Mouse (Mus musculus): ENCODE results near the gene Rapgef1. TPM values are rescaled to one million over a fixed set of nuclear protein-coding genes. Genes with fewer than 3 reads are reported as not detected.
A peak's percentile ranks its signal among the peaks of the same experiment; 100 is the strongest.
"Not testable (repeated sequence)": the region's sequence is repeated elsewhere in the genome, so short reads cannot be mapped to it uniquely, and the experiment has no call there.

Gene Rapgef1
- polyA plus RNA-seq, 1 experiment = 23.4 TPM

GRCm38 (mm10) chr2:29767976-29768709 is 148.6 kb downstream of the Rapgef1 start:
- no peak overlapping the region for H3K27ac ChIP-seq (ENCODE audit: control insufficient read depth, insufficient read depth, low read depth, low read length, poor library complexity)
- WGBS = 69% methylated on average over 11 of the region's 11 CpGs
- H3K4me3 ChIP-seq (replicated peaks; ENCODE audit: control insufficient read depth, low read depth, low read length) = no peak overlapping the region
- peaks cover 4% of the 10 kb centered on the region; the same call in 1 of the 2 replicates for H3K4me1 ChIP-seq (ENCODE audit: control insufficient read depth, insufficient read depth, low read length)
- TF ChIP-seq POLR2A (IDR thresholded peaks at IDR 0.05; ENCODE audit: borderline replicate concordance, control insufficient read depth, low read depth, low read length) (no peak), CTCF (IDR thresholded peaks at IDR 0.05; ENCODE audit: control insufficient read depth, insufficient read depth, low read length) (no peak)

- WGBS = 70% methylated on average over 9 of the region's 9 CpGs
- TF ChIP-seq CTCF (IDR thresholded peaks at IDR 0.05; ENCODE audit: control insufficient read depth, insufficient read depth, low read length) = no peak
- no peak for TF ChIP-seq POLR2A (IDR thresholded peaks at IDR 0.05; ENCODE audit: borderline replicate concordance, control insufficient read depth, low read depth, low read length)
- H3K27ac ChIP-seq (ENCODE audit: control insufficient read depth, insufficient read depth, low read depth, low read length, poor library complexity) = no peak overlapping the region
- H3K4me3 ChIP-seq (replicated peaks; ENCODE audit: control insufficient read depth, low read depth, low read length) = no peak overlapping the region
- H3K4me1 ChIP-seq (ENCODE audit: control insufficient read depth, insufficient read depth, low read length) = peaks cover 5% of the 10 kb centered on the region; the same call in 1 of the 2 replicates
Observed at GRCm38 (mm10) chr2:29768901-29769300, 149.4 kb downstream of the Rapgef1 start.

GRCm38 (mm10) chr2:29770162-29770561 is 150.6 kb downstream of the Rapgef1 start:
- no peak overlapping the region for H3K4me3 ChIP-seq (replicated peaks; ENCODE audit: control insufficient read depth, low read depth, low read length)
- TF ChIP-seq CTCF (IDR thresholded peaks at IDR 0.05; ENCODE audit: control insufficient read depth, insufficient read depth, low read length) (peak; percentile 39; the same call in 1 of the 2 replicates), POLR2A (IDR thresholded peaks at IDR 0.05; ENCODE audit: borderline replicate concordance, control insufficient read depth, low read depth, low read length) (no peak)
- H3K4me1 ChIP-seq (ENCODE audit: control insufficient read depth, insufficient read depth, low read length) = peaks cover 7% of the 10 kb centered on the region; the same call in 1 of the 2 replicates
- no peak overlapping the region for H3K27ac ChIP-seq (ENCODE audit: control insufficient read depth, insufficient read depth, low read depth, low read length, poor library complexity)

- H3K4me1 ChIP-seq (ENCODE audit: control insufficient read depth, insufficient read depth, low read length) = peaks cover 7% of the 10 kb centered on the region; the same call in 1 of the 2 replicates
- H3K4me3 ChIP-seq (replicated peaks; ENCODE audit: control insufficient read depth, low read depth, low read length) = no peak overlapping the region
- peak overlapping the region; percentile 96 for H3K27ac ChIP-seq (ENCODE audit: control insufficient read depth, insufficient read depth, low read depth, low read length, poor library complexity)
- WGBS = 36% methylated on average over 8 of the region's 8 CpGs
- TF ChIP-seq POLR2A (IDR thresholded peaks at IDR 0.05; ENCODE audit: borderline replicate concordance, control insufficient read depth, low read depth, low read length) (no peak), CTCF (IDR thresholded peaks at IDR 0.05; ENCODE audit: control insufficient read depth, insufficient read depth, low read length) (no peak)
Observed at GRCm38 (mm10) chr2:29771611-29772461, 152.3 kb downstream of the Rapgef1 start.

- 35% methylated on average over 4 of the region's 4 CpGs for WGBS
- H3K27ac ChIP-seq (ENCODE audit: control insufficient read depth, insufficient read depth, low read depth, low read length, poor library complexity) = peak overlapping the region; percentile 96
Observed at GRCm38 (mm10) chr2:29773323-29773722, 153.8 kb downstream of the Rapgef1 start.

DNA sequence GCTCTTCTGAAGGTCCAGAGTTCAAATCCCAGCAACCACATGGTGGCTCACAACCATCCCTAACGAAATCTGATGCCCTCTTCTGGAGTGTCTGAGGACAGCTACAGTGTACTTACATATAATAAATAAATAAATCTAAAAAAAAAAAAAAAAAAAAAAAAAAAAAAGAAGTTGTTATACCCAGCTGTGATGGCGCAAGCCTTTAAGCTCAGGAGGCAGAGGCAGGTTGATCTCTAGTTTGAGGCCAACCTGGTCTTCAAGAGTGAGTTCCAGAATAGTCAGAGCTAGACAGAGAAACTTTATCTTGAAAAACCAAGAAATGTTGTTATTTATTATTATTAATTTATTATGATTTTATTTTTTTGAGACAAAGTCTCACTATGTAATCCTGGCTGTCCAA is 161.7 kb downstream of the Rapgef1 start:
- H3K4me3 ChIP-seq (replicated peaks; ENCODE audit: control insufficient read depth, low read depth, low read length); H3K27ac ChIP-seq (ENCODE audit: control insufficient read depth, insufficient read depth, low read depth, low read length, poor library complexity); H3K4me1 ChIP-seq (ENCODE audit: control insufficient read depth, insufficient read depth, low read length): not testable (repeated sequence)
- WGBS = 90% methylated on average over 2 of the region's 2 CpGs

More at GRCm38 (mm10) chr2:29773323-29773722, 153.8 kb downstream of the Rapgef1 start:
- Histone ChIP-seq H3K4me3 (replicated peaks; ENCODE audit: control insufficient read depth, low read depth, low read length) (no peak overlapping the region), H3K4me1 (ENCODE audit: control insufficient read depth, insufficient read depth, low read length) (peaks cover 7% of the 10 kb centered on the region; the same call in 1 of the 2 replicates)
- TF ChIP-seq POLR2A (IDR thresholded peaks at IDR 0.05; ENCODE audit: borderline replicate concordance, control insufficient read depth, low read depth, low read length) (no peak), CTCF (IDR thresholded peaks at IDR 0.05; ENCODE audit: control insufficient read depth, insufficient read depth, low read length) (no peak)

DNA sequence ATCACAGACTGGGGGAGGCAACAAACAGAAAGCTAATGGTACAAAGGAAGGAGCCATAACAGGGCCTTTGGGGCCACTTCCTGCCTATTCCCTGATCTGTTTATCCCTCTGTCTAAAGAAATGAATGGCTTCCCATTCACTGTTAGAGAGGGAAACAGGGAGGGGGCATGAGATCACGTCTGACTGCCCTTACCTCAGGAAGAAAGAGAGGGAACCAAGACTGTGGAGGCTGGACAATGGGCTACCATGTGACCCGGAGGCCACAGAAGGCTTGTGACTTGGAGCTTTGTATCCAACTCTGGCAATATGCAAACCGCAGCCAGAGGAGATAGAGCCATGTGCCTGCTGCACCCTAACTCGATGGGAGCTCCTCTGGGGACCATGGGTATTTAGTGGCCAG is 164.8 kb downstream of the Rapgef1 start:
- no peak overlapping the region for H3K27ac ChIP-seq (ENCODE audit: control insufficient read depth, insufficient read depth, low read depth, low read length, poor library complexity)
- H3K4me3 ChIP-seq (replicated peaks; ENCODE audit: control insufficient read depth, low read depth, low read length) = no peak overlapping the region
- TF ChIP-seq POLR2A (IDR thresholded peaks at IDR 0.05; ENCODE audit: borderline replicate concordance, control insufficient read depth, low read depth, low read length) (no peak), CTCF (IDR thresholded peaks at IDR 0.05; ENCODE audit: control insufficient read depth, insufficient read depth, low read length) (no peak)
- WGBS = 59% methylated on average over 4 of the region's 4 CpGs
- no peaks in the 10 kb centered on the region for H3K4me1 ChIP-seq (ENCODE audit: control insufficient read depth, insufficient read depth, low read length)

DNA sequence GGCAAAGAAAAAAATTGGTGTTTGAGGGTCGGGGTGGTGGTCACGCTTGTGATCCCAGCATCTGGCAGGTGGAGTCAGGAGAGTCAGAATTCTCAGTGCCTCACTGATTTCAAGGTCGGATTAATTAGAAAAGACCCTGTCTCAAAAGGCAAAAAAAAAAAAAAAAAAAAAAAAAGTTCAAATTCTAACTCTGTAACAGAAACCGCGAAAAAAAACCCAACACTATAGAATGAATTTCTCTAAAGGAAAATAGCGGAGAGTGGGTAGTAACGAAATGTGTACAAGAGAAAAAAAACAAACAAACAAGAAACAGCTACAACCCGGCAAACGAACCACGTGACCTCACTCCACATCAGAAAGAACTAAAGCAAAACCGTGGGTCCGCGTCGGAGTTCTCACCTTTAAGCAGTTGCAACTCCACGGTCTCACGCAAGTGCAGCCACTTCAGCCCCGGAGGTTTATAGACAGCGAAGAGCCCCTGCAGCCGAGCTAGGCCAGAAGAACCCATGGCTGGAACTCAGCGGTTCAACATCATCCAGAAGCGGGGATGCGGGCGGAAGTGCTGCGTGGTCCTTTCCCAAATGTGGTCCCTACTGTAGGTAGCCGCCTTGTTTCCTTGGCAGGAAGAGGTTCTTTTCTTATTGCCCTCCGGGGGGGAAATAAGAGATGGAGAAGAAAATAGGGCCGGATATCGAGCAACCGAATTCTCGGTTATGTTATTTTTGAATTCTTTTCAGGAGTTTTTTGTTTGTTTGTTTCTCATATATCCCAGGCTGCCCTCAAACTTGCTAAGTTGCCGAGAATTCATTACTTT is 167.8 kb downstream of the Rapgef1 start, which contains the start of gene Coq4:
Gene Coq4 (plus strand): TSS at position 390 of the 814 bp plus-strand sequence.
- no peaks in the 10 kb centered on the region for H3K4me1 ChIP-seq (ENCODE audit: control insufficient read depth, insufficient read depth, low read length)
- peak within 1 kb of the TSS; percentile 88 for H3K4me3 ChIP-seq (replicated peaks; ENCODE audit: control insufficient read depth, low read depth, low read length)
- H3K27ac ChIP-seq (ENCODE audit: control insufficient read depth, insufficient read depth, low read depth, low read length, poor library complexity) = peak within 1 kb of the TSS; percentile 70
- no peak; the same call in 1 of the 2 replicates for TF ChIP-seq POLR2A (IDR thresholded peaks at IDR 0.05; ENCODE audit: borderline replicate concordance, control insufficient read depth, low read depth, low read length)
- WGBS = 3% methylated on average over 31 of the region's 31 CpGs
